Mouse (Mus musculus) lung, adult 18-20 months (tissue): Measurements from ENCODE around the gene Clrn2.
"Not testable (repeated sequence)": the region's sequence is repeated elsewhere in the genome, so short reads cannot be mapped to it uniquely, and the experiment has no call there.

Source experiments
- DNase-seq, 2 experiments: peaks; one replicate each; pipeline ENCODE4 v3.0.0; 2022; ENCODE audit warnings: mixed read lengths in 2 of 2

Gene Clrn2

GRCm38 (mm10) chr5:45453451-45453850 is at the start of gene Clrn2:
Gene Clrn2, plus strand, starts transcription at chr5:45453751.
- no peak for DNase-seq

GRCm38 (mm10) chr5:45406129-45406528 is 47.4 kb upstream of the Clrn2 start:
- DNase-seq: no peak

DNA sequence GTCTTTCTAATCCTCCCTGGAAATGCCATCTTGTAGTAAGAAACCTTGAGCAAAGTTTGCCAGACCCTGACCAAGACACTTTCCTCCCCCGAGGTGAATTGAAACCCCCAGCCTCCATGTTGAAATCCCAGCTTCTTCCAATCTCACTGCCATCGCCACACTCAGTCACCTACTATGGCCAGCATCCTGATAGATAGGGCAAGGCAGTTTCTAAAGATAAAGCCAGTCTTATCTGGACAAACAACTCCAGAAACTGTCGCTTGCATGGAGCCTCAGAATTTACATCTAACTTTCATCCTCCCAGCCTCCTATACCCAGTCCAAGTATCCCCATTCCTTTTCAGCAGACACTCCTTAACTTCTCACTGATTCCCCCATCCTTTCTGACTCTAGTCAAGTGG is 37.1 kb upstream of the Clrn2 start:
- DNase-seq: no peak

GRCm38 (mm10) chr5:45417859-45418443 is 35.6 kb upstream of the Clrn2 start:
- DNase-seq: no peak

- DNase-seq: no peak
These were observed 33.5 kb upstream of the Clrn2 start for GRCm38 (mm10) chr5:45419841-45420638.

DNA sequence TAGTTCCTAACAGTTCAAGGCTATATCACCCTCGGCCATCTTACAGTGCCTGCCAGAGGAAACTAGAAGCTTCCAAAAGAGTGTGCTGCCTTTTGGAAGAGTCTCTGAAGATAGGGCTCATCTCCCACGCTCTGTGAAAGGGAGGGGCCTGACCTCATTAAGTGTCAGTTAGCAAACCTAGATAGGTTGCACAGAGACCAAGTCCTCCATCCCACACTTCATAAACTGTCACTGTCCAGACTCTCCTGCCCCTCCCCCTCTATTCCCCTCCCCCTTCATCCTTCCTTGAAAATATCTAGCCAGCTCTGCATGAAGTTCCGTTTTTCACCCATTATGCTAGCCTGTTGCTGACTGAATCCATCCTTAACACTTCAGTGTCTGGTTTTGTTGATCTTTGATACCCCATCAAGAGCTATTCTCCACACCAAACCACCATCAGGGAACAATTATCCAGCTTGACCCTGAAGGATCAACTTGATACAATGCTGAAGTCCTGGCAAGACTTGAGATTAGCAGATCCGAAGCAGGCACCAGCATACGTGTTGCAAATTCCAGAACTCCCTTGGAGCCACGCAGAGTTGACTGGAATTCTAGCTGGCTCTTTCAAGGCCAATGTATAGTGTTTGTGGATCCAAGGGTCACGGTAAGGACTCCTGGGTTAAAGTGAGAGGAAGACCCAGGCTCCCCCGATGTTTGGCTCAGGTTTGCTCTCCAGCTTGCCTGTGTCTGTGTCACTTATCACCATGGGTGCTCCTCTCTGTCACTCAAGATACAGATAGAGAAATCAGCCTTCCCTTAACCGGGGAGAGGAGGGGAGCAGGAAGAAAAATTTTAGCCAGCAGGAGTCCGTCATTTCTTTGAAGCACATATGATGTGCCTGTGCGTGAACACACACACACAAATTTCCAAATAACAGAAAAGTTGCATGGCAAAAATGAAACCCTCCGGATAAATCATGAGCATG is 31.4 kb upstream of the Clrn2 start:
- DNase-seq: no peak

- DNase-seq: peak in 1 of 2 experiments; percentile 9
These were observed 29.3 kb upstream of the Clrn2 start for GRCm38 (mm10) chr5:45424021-45424886.

DNA sequence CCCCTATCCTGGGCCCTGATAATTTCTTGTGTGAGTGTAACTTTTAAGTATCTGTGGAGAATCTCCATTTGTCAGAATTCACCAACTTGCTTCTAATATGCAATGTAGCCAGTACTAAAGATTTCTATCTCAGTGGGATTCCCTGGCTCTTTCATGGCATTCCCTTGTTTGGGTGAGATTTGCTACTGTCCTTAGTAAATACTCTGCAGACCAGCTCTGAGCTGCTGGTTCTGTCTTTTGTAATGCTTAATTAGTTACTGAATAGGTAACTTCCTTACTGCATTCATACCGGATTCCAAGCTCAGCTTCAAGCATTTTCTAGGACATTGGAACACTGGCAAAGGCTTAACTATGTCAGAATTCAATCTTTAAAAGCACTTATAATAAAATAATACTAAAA is 27.8 kb upstream of the Clrn2 start:
- not testable (repeated sequence) for DNase-seq

DNA sequence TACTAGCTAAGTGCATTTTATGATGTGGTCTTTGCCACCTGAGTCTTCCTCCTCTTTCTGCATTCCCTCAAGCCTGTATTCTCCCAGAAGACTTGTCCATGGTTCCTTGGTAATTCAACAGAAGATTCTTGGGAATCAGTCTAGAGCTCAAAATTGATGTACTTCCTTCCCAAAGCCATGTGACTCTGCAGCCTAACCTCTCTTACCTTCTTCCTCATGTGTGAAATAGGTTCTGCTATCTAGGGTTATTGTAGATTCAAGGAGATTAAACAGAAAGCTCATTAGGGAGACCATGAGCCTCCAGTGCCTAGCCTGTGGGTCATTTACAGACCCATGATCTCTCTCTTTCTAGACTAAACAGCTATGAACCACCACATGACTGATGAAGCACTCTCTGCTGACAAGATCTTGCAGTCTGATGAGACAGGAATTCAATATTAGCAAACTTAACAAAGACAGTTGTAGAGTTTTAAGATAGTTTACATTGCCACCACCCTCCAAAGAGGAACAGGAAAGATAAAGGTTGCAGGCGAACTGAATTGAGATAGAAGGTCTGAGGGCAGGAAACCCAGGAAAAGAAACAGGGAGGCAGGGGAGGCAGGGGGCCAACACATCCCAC is 27.0 kb upstream of the Clrn2 start:
- DNase-seq: no peak

DNA sequence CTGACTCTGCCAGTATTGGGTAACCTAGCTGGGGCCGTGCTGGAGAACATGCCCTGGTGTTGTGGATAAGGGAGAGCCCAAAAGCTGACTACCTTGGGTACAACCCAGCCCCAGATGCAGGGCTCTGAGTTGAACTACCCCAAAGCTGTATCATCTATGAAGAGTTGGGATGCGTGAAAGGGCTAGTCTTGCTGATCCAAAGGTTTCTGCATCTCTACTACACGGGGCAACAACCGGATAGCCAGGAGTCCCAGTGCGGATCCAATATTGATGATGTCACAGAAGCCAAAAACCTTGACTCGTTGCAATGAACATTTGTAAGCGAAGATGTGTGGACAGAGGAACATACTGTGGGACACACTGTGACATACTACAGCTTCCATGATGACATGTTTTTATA is 25.7 kb upstream of the Clrn2 start:
- DNase-seq: no peak

DNA sequence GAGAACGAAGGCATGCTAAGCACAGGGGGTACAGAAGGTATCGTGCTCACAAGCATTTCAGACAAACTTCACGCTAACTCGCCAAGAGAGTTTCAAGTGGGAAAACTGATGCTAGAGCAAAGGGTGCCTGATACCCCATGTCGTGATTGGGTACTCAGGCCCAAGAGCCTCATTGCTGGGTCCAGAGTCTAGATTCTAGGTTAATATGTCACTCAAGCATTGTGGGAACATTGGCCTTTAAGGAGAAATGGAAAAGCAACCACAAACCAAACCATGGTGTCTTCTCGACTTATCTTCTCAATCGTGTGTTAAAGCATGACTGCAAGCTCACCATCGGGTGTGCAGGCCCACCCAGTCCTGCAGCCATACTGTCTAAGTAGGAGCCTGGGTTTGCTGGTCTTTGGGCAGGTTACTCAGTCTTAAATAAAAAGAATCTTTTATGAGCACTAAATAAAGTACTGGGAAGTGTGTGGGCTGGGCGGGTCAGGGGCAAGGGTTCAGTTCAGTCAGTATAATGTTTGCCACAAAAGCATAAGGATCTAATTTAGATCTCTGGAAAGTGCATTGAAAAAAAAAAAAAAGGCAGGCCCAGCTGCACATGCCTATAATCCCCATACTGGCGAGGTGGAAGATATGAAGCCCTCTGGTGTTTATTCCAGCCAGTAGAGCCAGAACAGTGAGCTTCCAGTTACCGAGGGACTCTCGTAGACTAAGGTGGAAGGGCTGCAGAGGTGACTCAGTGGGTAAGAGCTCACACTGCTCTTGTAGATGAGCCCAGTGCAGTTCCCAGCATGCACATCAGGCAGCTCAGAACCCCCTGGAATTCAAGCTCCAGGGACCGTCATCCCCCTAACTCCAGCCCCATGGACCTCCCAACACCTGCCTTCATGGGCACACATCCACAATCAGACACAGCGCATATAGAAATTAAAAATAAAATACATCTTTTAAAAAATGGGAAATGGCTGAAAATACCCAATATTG is 17.3 kb upstream of the Clrn2 start:
- no peak for DNase-seq

GRCm38 (mm10) chr5:45437826-45438225 is 15.7 kb upstream of the Clrn2 start:
- DNase-seq: no peak

DNA sequence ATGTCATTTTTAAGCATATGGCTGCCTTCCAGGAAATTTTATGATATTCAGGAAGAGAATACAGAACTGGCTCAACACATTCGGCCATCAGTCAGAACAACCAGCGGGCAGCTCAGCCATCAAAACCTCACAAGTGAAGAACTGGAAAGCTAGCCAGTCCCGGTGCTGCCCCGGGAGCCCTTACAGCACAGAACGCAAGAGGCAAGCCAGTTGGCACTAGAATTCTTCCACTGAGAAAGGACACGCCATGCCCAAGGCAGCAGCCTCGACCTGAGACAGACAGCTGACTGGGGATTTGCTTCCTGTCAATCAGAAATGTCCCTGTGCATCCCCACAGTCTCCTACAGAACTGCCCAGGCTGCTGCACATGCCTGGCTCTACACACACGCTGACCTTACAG is 15.2 kb upstream of the Clrn2 start:
- DNase-seq: no peak

DNA sequence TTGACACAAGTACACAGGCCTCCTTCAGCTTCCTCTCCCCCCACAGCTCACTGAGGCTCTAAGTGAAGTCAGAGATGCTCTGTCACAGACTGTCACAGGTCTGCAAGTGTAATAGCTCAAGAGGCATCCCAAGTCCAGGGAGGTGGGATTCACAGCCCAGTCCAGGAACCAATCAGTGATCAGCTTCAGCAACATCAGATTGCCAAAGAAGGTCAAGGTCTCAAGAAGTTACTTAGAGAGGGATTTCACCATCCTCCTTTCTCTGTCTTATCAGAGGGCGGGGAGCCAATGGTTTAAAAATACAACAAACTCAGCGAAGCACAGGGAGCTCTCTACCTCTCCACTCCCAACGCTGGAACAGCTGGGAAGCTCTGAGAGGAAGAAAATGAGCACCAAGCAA is 12.4 kb upstream of the Clrn2 start:
- DNase-seq: no peak

DNA sequence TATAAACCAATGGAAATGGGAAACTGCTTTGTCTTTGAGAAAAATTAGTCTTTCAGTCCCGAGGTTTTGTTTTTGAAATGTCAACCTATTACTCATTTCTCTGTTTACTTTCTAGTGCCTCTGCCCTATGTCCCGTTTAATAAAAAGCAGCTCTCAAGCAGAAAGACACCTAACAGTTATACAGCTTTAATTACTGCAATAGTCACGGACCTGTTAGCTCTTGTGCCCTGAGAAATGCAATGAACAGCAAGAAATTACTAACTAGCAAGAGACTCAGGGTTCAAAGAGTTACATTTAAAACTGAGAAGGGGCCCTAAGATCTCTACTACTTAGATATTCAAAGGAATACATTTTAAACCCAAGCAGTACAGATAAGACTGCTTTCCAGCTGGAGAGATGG is 11.8 kb upstream of the Clrn2 start:
- no peak for DNase-seq

GRCm38 (mm10) chr5:45444130-45444832 is 9.3 kb upstream of the Clrn2 start:
- DNase-seq: no peak

GRCm38 (mm10) chr5:45448676-45449075 is 4.9 kb upstream of the Clrn2 start:
- DNase-seq: peak in 1 of 2 experiments; percentile 6

DNA sequence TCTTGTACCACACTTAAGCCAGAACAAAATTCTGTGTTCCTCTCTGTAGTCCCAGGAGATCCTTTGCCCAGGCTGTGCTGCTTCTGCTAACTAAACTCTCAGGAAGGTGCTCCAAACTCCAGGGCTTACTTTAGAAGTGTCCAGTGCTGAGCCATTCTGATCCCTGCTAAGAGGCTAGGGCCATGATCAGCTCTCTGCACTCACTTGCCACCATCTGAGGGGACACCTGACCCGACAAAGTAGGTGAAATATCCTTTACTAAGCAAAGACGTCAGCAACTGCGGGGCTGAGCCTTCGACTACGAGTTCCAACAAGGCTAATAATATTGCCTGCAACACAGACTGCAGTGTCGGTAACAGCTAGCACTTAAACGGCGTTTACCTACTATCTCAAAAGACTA is 4.3 kb upstream of the Clrn2 start:
- DNase-seq: no peak

- peak; percentile 97 to 98 for DNase-seq
These were observed 3.5 kb upstream of the Clrn2 start, which contains the start of gene Qdpr for GRCm38 (mm10) chr5:45449831-45450716. Gene Qdpr, minus strand, starts transcription at chr5:45450236.
